Comparison of ENCODE assay signal across 21 mouse cellular contexts in genomic region chr2:130586016-130586415, GRCm38 (mm10). TPM values are rescaled to one million over a fixed set of nuclear protein-coding genes. Genes with fewer than 3 reads are reported as not detected.
"Had no signal": no experiment of that assay in that cellular context is flagged by ENCODE, and none has a peak within 500 bp of the region (broad histone marks: within the 10 kb centered on the region; RNA-seq: fewer than 3 reads in every experiment).

No protein-coding gene starts in this region.

- DNase-seq: kidney, adult 18-20 months; kidney, postnatal 10 days; kidney, postnatal 4 days; lung, postnatal 14 days; retina, postnatal 1 day; thymus, postnatal 4 days had no signal

- H3K4me1 ChIP-seq: lung, embryonic 15.5 days had no signal

- H3K4me3 ChIP-seq: intestine, embryonic 15.5 days; limb, embryonic 15.5 days; liver, embryonic 12.5 days; lung, embryonic 15.5 days; midbrain, embryonic 15.5 days; neural tube, embryonic 12.5 days had no signal

- H3K36me3 ChIP-seq: intestine, embryonic 15.5 days; midbrain, embryonic 15.5 days had no signal

- H3K4me2 ChIP-seq: intestine, embryonic 15.5 days; limb, embryonic 15.5 days; liver, embryonic 12.5 days; lung, embryonic 15.5 days; midbrain, embryonic 11.5 days; midbrain, embryonic 15.5 days; neural tube, embryonic 12.5 days had no signal

- H3K27ac ChIP-seq: intestine, embryonic 15.5 days; limb, embryonic 15.5 days; liver, embryonic 12.5 days; lung, embryonic 15.5 days; macrophage; midbrain, embryonic 15.5 days; neural tube, embryonic 12.5 days had no signal

- H3K9me3 ChIP-seq: intestine, embryonic 15.5 days; limb, embryonic 15.5 days; liver, embryonic 12.5 days; lung, embryonic 15.5 days; megakaryocyte, embryonic 14.5 days; midbrain, embryonic 15.5 days; neural tube, embryonic 12.5 days had no signal

- ATAC-seq: intestine, embryonic 15.5 days; liver, embryonic 12.5 days; midbrain, embryonic 15.5 days had no signal

- H3K9ac ChIP-seq: intestine, embryonic 15.5 days; limb, embryonic 15.5 days; liver, embryonic 12.5 days; lung, embryonic 15.5 days; midbrain, embryonic 15.5 days; neural tube, embryonic 12.5 days had no signal

RNA-seq across cellular contexts. Expression of gene Avp, which starts 3.7 kb away (rescaled TPM):
- total RNA-seq: monocyte, adult 5-6 weeks; neutrophil, adult 5-6 weeks had no signal
- polyA plus RNA-seq: intestine, embryonic 15.5 days; kidney, embryonic 14.5 days; limb, embryonic 11.5 days; limb, embryonic 15.5 days; liver, embryonic 12.5 days; liver, embryonic 16.5 days; lung, embryonic 15.5 days; macrophage; midbrain, embryonic 11.5 days; neural tube, embryonic 12.5 days; stomach, embryonic 14.5 days had no signal

RNA-seq across cellular contexts. Expression of gene Oxt, which starts 10.0 kb away (rescaled TPM):
- total RNA-seq: monocyte, adult 5-6 weeks; neutrophil, adult 5-6 weeks had no signal
- polyA plus RNA-seq: intestine, embryonic 15.5 days; kidney, embryonic 14.5 days; limb, embryonic 11.5 days; limb, embryonic 15.5 days; liver, embryonic 12.5 days; liver, embryonic 16.5 days; lung, embryonic 15.5 days; macrophage; midbrain, embryonic 11.5 days; neural tube, embryonic 12.5 days; stomach, embryonic 14.5 days had no signal
